Mouse (Mus musculus) stomach, adult 2 months (tissue): ENCODE data around the gene Cep112. TPM values are rescaled to one million over a fixed set of nuclear protein-coding genes. Genes with fewer than 3 reads are reported as not detected.

Experiments used
- polyA plus RNA-seq: library from polyadenylated mRNA; depleted of rRNA; stranded (reverse); fragments of >200 nt; gene quantifications from 2 replicates; pipeline ENCODE4 v1.2.3, GENCODE M21; 2012; rRNA removed

Cep112 gene
- not detected in 2 replicates for polyA plus RNA-seq

GRCm38 (mm10) chr11:108424889-108425591 lies at the start of gene Cep112:
Gene Cep112 (plus strand): TSS chr11:108425192.

Other genes with a start within 250 kb of the Cep112 start
- 0.76 TPM in 1 of 2 replicates, not detected in the other for gene Apoh, start 81.8 kb upstream of the Cep112 start, polyA plus RNA-seq
- gene Prkca, start 81.3 kb upstream of the Cep112 start, polyA plus RNA-seq, result 0.68 and 3.3 TPM in 2 replicates